Mouse (Mus musculus) testis, postnatal 10 days (tissue): ENCODE results near the gene Rftn1.

Experiments
- DNase-seq: peaks from one replicate; pipeline ENCODE4 v3.0.0; 2021; ENCODE audit warnings: low spot score

Rftn1 gene

GRCm38 (mm10) chr17:50170935-50171545 is 19.4 kb downstream of the Rftn1 start:
- no peak for DNase-seq

- no peak for DNase-seq
These were observed 20.5 kb downstream of the Rftn1 start for GRCm38 (mm10) chr17:50169946-50170427.

- DNase-seq = no peak
These were observed 29.3 kb downstream of the Rftn1 start for GRCm38 (mm10) chr17:50160904-50161805.

GRCm38 (mm10) chr17:50160357-50160756 is 30.1 kb downstream of the Rftn1 start:
- no peak for DNase-seq

GRCm38 (mm10) chr17:50159816-50160215 is 30.7 kb downstream of the Rftn1 start:
- DNase-seq = no peak

- no peak for DNase-seq
These were observed 31.9 kb downstream of the Rftn1 start for GRCm38 (mm10) chr17:50158565-50158964.

GRCm38 (mm10) chr17:50157190-50158150 is 33.0 kb downstream of the Rftn1 start:
- no peak for DNase-seq

- no peak for DNase-seq
These were observed 38.4 kb downstream of the Rftn1 start for GRCm38 (mm10) chr17:50152085-50152484.

- no peak for DNase-seq
These were observed 39.2 kb downstream of the Rftn1 start for GRCm38 (mm10) chr17:50151208-50151723.

- DNase-seq = no peak
These were observed 39.9 kb downstream of the Rftn1 start for GRCm38 (mm10) chr17:50150416-50151207.

- no peak for DNase-seq
These were observed 40.7 kb downstream of the Rftn1 start for GRCm38 (mm10) chr17:50149690-50150210.

- DNase-seq = no peak
These were observed 42.5 kb downstream of the Rftn1 start for GRCm38 (mm10) chr17:50147831-50148587.

- no peak for DNase-seq
These were observed 47.1 kb downstream of the Rftn1 start for GRCm38 (mm10) chr17:50143354-50143753.

GRCm38 (mm10) chr17:50142553-50142952 is 47.9 kb downstream of the Rftn1 start:
- DNase-seq = no peak

- no peak for DNase-seq
These were observed 48.3 kb downstream of the Rftn1 start for GRCm38 (mm10) chr17:50142151-50142550.

- DNase-seq = no peak
These were observed 54.4 kb downstream of the Rftn1 start for GRCm38 (mm10) chr17:50136060-50136459.

GRCm38 (mm10) chr17:50135466-50135865 is 55.0 kb downstream of the Rftn1 start:
- DNase-seq = no peak

GRCm38 (mm10) chr17:50131698-50132097 is 58.8 kb downstream of the Rftn1 start:
- DNase-seq = no peak

- DNase-seq = no peak
These were observed 60.1 kb downstream of the Rftn1 start for GRCm38 (mm10) chr17:50130421-50130820.

GRCm38 (mm10) chr17:50128392-50128791 is 62.1 kb downstream of the Rftn1 start:
- DNase-seq = no peak
